Mouse (Mus musculus): ENCODE measurements at regions not wholly inside any gene's neighbourhood (a gene's known extent, or its start where the extent isn't known, plus 50 kb on each side); places are given as distances from the start of the nearest gene placed in this dataset.

DNA sequence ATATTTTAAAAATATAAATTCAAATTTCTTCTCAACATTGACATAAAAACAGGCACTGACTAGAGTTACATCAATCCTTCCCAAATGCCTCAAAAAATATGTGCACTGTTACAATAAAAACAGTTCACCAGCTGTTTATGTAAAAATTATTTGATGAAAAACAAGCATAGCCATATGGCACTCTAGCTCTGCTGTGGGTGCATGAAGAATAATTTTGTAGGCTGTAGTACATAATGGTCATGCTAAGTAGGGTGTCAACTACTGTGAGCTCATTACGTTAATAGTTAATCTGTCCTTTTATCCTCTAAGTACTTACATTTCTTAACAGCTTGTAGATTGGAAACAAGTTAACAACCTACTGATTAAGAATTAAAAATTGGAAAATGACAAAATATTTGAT lies 56.5 kb downstream of the Pet2 start:
- ATAC-seq: peak; percentile 70
- H3K27ac ChIP-seq (ENCODE audit: low read length): no peak overlapping the region
- no peaks in the 10 kb centered on the region for H3K27me3 ChIP-seq (replicated peaks; ENCODE audit: control insufficient read depth, insufficient read depth, low read length)
- no peak overlapping the region for H3K4me3 ChIP-seq (replicated peaks; ENCODE audit: low read length)
- no peak overlapping the region for H3K9ac ChIP-seq (replicated peaks; ENCODE audit: low read depth, low read length)
- no peaks in the 10 kb centered on the region for H3K9me3 ChIP-seq (ENCODE audit: control insufficient read depth, low read length)
- no peaks in the 10 kb centered on the region for H3K36me3 ChIP-seq (ENCODE audit: control insufficient read depth, insufficient read depth)
- 57% methylated on average over 1 of the region's 1 CpGs for WGBS
- no peak overlapping the region for H3K4me2 ChIP-seq (ENCODE audit: low read length)
- no peaks in the 10 kb centered on the region for H3K4me1 ChIP-seq (replicated peaks; ENCODE audit: control insufficient read depth, insufficient read depth, low read length)

Measured in forebrain, embryonic 16.5 days (tissue).